Mouse (Mus musculus) midbrain, postnatal 0 days (tissue): ENCODE measurements around the gene Pter. TPM values are rescaled to one million over a fixed set of nuclear protein-coding genes. Genes with fewer than 3 reads are reported as not detected.

Experiments
- ATAC-seq: fragments of 200-750 bp; cut with Nextera tagmentation; 2 replicates; pipeline ENCODE4 v1.8.0; 2017; ENCODE audit warnings: moderate number of reproducible peaks, mild to moderate bottlenecking, moderate TSS enrichment, moderate library complexity; ENCODE audit not compliant: low FRiP score
- DNase-seq: peaks from one replicate; pipeline ENCODE4 v3.0.0-alpha.2; 2015; ENCODE audit warnings: low spot score
- H3K27ac ChIP-seq: fragments of 300-500 bp; sonication (generic); 2 replicates; pipeline ENCODE4 v1.5.1; 2014; ENCODE audit warnings: low read depth, mild to moderate bottlenecking, low read length, mixed read lengths
- H3K27me3 ChIP-seq: fragments of 300-500 bp; sonication (generic); 2 replicates; pipeline ENCODE4 v1.6.1; 2014; ENCODE audit warnings: low read length, control low read depth, mixed read lengths; ENCODE audit not compliant: insufficient read depth
- H3K36me3 ChIP-seq: fragments of 300-500 bp; sonication (generic); 2 replicates; pipeline ENCODE4 v1.6.1; 2014; ENCODE audit warnings: low read length, control low read depth, mixed read lengths; ENCODE audit not compliant: insufficient read depth
- H3K4me1 ChIP-seq: fragments of 300-500 bp; sonication (generic); 2 replicates; pipeline ENCODE4 v1.6.1; 2014; ENCODE audit warnings: mild to moderate bottlenecking, control low read depth, antibody characterized with exemption, low read length, mixed read lengths; ENCODE audit not compliant: insufficient read depth
- H3K4me2 ChIP-seq: fragments of 300-500 bp; sonication (generic); 2 replicates; pipeline ENCODE4 v1.6.1; 2014; ENCODE audit warnings: low read depth, mild to moderate bottlenecking, low read length, mixed read lengths; ENCODE audit not compliant: poor library complexity, severe bottlenecking
- H3K4me3 ChIP-seq: fragments of 300-500 bp; sonication (generic); 2 replicates; pipeline ENCODE4 v1.5.1; 2014; ENCODE audit warnings: low read depth, mild to moderate bottlenecking, low read length, moderate library complexity
- H3K9ac ChIP-seq: fragments of 300-500 bp; sonication (generic); replicated peaks from 2 replicates; pipeline ENCODE4 v1.6.1; 2014; ENCODE audit warnings: mild to moderate bottlenecking, low read length, moderate library complexity, mixed read lengths; ENCODE audit not compliant: poor library complexity, severe bottlenecking
- H3K9me3 ChIP-seq: fragments of 300-500 bp; sonication (generic); 2 replicates; pipeline ENCODE4 v1.6.1; 2016; ENCODE audit warnings: low read length, control low read depth
- CTCF ChIP-seq: IDR thresholded peaks from 2 replicates; pipeline ENCODE4 v1.5.1; 2016; ENCODE audit warnings: antibody characterized with exemption, mild to moderate bottlenecking
- WGBS: fragments of 180-500 bp; shearing (Covaris S2); extraction: QIAGEN DNeasy Blood & Tissue Kit; methylation state at CpG from one replicate; pipeline ENCODE4 v1.1.7; 2014; 5-methylcytosine and 5-hydroxymethylcytosine counted together
- polyA plus RNA-seq: library from polyadenylated mRNA; unstranded; fragments of >200 nt; fragmentation: Nextera tagmentation; extraction: Ambion mirVana; gene quantifications from 2 replicates; pipeline ENCODE4 v1.2.1, GENCODE M21; 2015
- total RNA-seq: library from RNA; depleted of rRNA; stranded (reverse); fragments of >200 nt; gene quantifications from 2 replicates; pipeline ENCODE4 v1.2.3, GENCODE M21; 2014

Pter gene
- total and polyA plus RNA-seq, 2 experiments from 2014 or later: 3.9 to 6.1 TPM

DNA sequence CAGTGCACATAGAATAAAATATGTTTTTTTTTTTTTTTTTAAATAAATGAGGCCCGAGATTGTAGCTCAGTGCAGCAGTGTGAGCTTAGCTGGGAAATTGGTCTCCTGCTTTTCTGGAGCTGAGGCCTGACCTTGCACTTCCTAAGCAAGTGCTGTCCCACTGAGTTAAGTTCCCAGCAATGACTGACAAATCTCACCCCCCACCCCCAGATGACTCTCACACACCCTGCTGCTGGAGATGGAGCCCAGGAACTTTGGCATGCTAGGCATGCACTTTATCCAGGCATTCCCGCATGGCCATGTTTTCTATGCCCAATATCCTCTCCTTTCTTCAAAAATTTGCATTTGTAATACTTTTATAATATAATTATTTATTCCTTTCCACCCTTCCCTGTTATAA is 14.8 kb downstream of the Pter start:
- Histone ChIP-seq H3K27me3 (no peaks in the 10 kb centered on the region), H3K4me2 (no peak overlapping the region), H3K9me3 (no peaks in the 10 kb centered on the region), H3K4me1 (no peaks in the 10 kb centered on the region), H3K9ac (no peak overlapping the region), H3K4me3 (no peak overlapping the region), H3K27ac (no peak overlapping the region), H3K36me3 (no peaks in the 10 kb centered on the region)
- ATAC-seq: no peak
- DNase-seq: no peak
- WGBS: 77% methylated on average over 2 of the region's 2 CpGs
- no peak for TF ChIP-seq CTCF

GRCm38 (mm10) chr2:12956703-12957424 is 33.0 kb downstream of the Pter start:
- ATAC-seq (no peak), DNase-seq (no peak)
- Histone ChIP-seq H3K4me1 (no peaks in the 10 kb centered on the region), H3K27ac (no peak overlapping the region), H3K4me3 (no peak overlapping the region), H3K36me3 (no peaks in the 10 kb centered on the region), H3K9me3 (no peaks in the 10 kb centered on the region), H3K27me3 (no peaks in the 10 kb centered on the region), H3K9ac (no peak overlapping the region), H3K4me2 (no peak overlapping the region)
- no peak for TF ChIP-seq CTCF

- WGBS: 54% methylated on average over 12 of the region's 12 CpGs
- Histone ChIP-seq H3K4me1 (no peaks in the 10 kb centered on the region), H3K27ac (no peak overlapping the region), H3K27me3 (no peaks in the 10 kb centered on the region), H3K4me3 (no peak overlapping the region), H3K9me3 (no peaks in the 10 kb centered on the region), H3K4me2 (no peak overlapping the region), H3K9ac (no peak overlapping the region), H3K36me3 (no peaks in the 10 kb centered on the region)
- ATAC-seq: no peak
- no peak for TF ChIP-seq CTCF
- no peak for DNase-seq
Observed at GRCm38 (mm10) chr2:12970049-12970724, 46.3 kb downstream of the Pter start.

DNA sequence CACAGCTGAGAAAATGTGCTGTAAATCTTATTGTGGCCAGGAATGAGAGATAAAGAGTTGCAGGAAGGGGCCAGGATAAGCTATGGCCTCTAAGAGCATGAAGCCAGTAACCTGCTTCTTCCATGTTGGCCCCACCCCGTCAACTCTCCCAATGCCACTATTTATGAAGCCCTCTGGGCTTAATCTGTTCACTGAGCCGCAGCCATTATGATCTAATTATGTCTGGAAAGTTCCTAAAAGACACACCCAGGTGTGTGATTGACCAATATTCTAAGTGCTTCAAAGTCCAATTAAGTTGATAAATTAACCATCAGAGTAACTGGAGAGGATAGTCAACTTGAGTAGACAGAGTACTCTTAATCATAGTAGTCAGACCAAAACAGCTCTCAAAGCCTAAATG is 49.9 kb downstream of the Pter start:
- no peaks in the 10 kb centered on the region for H3K4me1 ChIP-seq
- 95% methylated on average over 2 of the region's 2 CpGs for WGBS
- H3K36me3 ChIP-seq: no peaks in the 10 kb centered on the region
- no peak overlapping the region for H3K4me2 ChIP-seq
- H3K27me3 ChIP-seq: no peaks in the 10 kb centered on the region
- no peak overlapping the region for H3K4me3 ChIP-seq
- no peaks in the 10 kb centered on the region for H3K9me3 ChIP-seq
- no peak overlapping the region for H3K27ac ChIP-seq
- no peak for ATAC-seq
- TF ChIP-seq CTCF: no peak
- DNase-seq: no peak
- no peak overlapping the region for H3K9ac ChIP-seq

DNA sequence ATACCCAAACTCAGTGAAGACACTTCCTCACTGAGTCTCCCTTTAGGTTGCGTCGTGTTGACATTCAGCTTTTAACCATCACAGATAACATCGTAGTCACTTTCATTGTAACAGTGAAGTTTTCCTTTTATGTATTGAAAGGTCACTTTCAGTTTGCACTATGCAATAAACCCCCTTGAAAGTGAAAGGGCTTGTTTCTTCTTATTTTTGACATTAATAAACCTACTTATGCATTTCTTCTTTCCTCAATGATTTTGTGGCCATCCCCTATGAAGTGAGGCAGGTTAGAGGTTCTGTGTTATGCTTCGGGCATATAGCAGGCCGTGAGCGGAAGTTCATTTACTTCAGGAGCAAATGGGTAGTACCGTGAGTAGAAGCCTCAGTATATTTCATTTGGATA is 53.5 kb downstream of the Pter start:
- no peak overlapping the region for H3K4me2 ChIP-seq
- 91% methylated on average over 7 of the region's 7 CpGs for WGBS

DNA sequence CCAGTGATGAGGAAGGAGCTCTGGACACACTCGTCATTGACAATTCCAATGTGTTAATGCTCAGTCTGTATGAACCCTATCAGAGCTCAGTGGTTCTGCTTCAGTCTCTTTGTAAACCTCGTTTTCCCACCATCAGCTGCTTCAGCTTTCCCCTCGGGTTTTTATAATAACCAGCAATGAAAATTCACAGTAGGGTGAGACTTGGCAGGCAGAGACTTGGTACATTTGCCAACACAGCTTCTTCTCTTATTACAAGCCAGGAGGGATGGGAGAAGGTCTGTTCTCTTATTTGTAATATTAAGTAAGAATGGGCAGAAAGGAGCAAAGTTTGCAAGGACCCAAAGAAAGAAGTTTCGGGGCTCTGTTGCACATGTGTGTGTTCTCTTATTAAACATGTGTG is 54.9 kb downstream of the Pter start:
- Histone ChIP-seq H3K27ac (no peak overlapping the region), H3K4me1 (no peaks in the 10 kb centered on the region), H3K9me3 (no peaks in the 10 kb centered on the region), H3K27me3 (no peaks in the 10 kb centered on the region), H3K4me2 (no peak overlapping the region), H3K36me3 (no peaks in the 10 kb centered on the region), H3K9ac (no peak overlapping the region), H3K4me3 (no peak overlapping the region)
- TF ChIP-seq CTCF: no peak
- DNase-seq (no peak), ATAC-seq (no peak)
- WGBS: 70% methylated on average over 4 of the region's 4 CpGs

More for the DNA sequence above, 53.5 kb downstream of the Pter start:
- Histone ChIP-seq H3K27me3 (no peaks in the 10 kb centered on the region), H3K36me3 (no peaks in the 10 kb centered on the region), H3K4me1 (no peaks in the 10 kb centered on the region), H3K4me3 (no peak overlapping the region), H3K9ac (no peak overlapping the region), H3K27ac (no peak overlapping the region), H3K9me3 (no peaks in the 10 kb centered on the region)
- ATAC-seq (no peak), DNase-seq (no peak)
- TF ChIP-seq CTCF: no peak
